Mouse (Mus musculus) heart, adult 2 months (tissue): ENCODE data around the gene Limch1. TPM values are rescaled to one million over a fixed set of nuclear protein-coding genes. Genes with fewer than 3 reads are reported as not detected.

ENCODE experiments used
- DNase-seq, 2 experiments: peaks; one replicate each; pipeline ENCODE4 v3.0.0; 2021
- H3K27ac ChIP-seq: fragments of 200-600 bp; 2 replicates; pipeline ENCODE4 v1.8.1; 2022
- H3K27me3 ChIP-seq: fragments of 200-500 bp; 2 replicates; pipeline ENCODE4 v1.6.1; 2012; ENCODE audit warnings: mild to moderate bottlenecking, low read length, inconsistent platforms, mixed read lengths; ENCODE audit not compliant: control insufficient read depth, insufficient read depth
- H3K36me3 ChIP-seq: fragments of 200-500 bp; 2 replicates; pipeline ENCODE4 v1.6.1; 2012; ENCODE audit warnings: low read length, inconsistent platforms; ENCODE audit not compliant: control insufficient read depth, insufficient read depth
- H3K4me1 ChIP-seq: fragments of 200-500 bp; 2 replicates; pipeline ENCODE4 v1.6.1; 2011; ENCODE audit warnings: low read length; ENCODE audit not compliant: control insufficient read depth, insufficient read depth
- H3K4me3 ChIP-seq: fragments of 200-600 bp; 2 replicates; pipeline ENCODE4 v1.8.1; 2022
- H3K79me2 ChIP-seq: fragments of 200-500 bp; replicated peaks from 2 replicates; pipeline ENCODE4 v1.6.1; 2012; ENCODE audit warnings: mild to moderate bottlenecking, inconsistent platforms, low read length, moderate library complexity, mixed read lengths; ENCODE audit not compliant: control insufficient read depth, insufficient read depth
- H3K9ac ChIP-seq: fragments of 200-500 bp; 2 replicates; pipeline ENCODE4 v1.6.1; 2012; ENCODE audit warnings: low read depth, mild to moderate bottlenecking, control low read depth, inconsistent platforms, low read length, mixed read lengths
- CTCF ChIP-seq: fragments of 200-600 bp; IDR thresholded peaks from 2 replicates; pipeline ENCODE4 v1.8.1; 2022; ENCODE audit warnings: antibody characterized with exemption, mild to moderate bottlenecking, moderate library complexity
- EP300 ChIP-seq: fragments of 200-500 bp; IDR thresholded peaks from 2 replicates; pipeline ENCODE4 v1.6.1; 2011; ENCODE audit warnings: low read depth, low read length, control low read depth; ENCODE audit not compliant: insufficient read depth
- POLR2A ChIP-seq: fragments of 200-500 bp; IDR thresholded peaks from 2 replicates; pipeline ENCODE4 v1.6.1; 2011; ENCODE audit warnings: mild to moderate bottlenecking, low read depth, low read length, control low read depth; ENCODE audit not compliant: insufficient read depth
- WGBS: fragments of 180-500 bp; shearing (Covaris S2); methylation state at CpG from one replicate; pipeline ENCODE4 v1.1.7; 2018; 5-methylcytosine and 5-hydroxymethylcytosine counted together
- intact Hi-C: fragments of 180-260 bp; cut with DNase I; formaldehyde crosslinking; loops from one replicate; pipeline ENCODE4 v1.15.1; 2025
- polyA plus RNA-seq: library from polyadenylated mRNA; depleted of rRNA; stranded (reverse); fragments of >200 nt; gene quantifications from 2 replicates; pipeline ENCODE4 v1.2.3, GENCODE M21; 2012
- total RNA-seq, 2 experiments: library from RNA; stranded (reverse); gene quantifications; 2 replicates each; pipeline ENCODE4 v1.2.3; 2021

Gene Limch1
- total and polyA plus RNA-seq, 3 experiments, result 60.2 to 277 (median 230) TPM

DNA sequence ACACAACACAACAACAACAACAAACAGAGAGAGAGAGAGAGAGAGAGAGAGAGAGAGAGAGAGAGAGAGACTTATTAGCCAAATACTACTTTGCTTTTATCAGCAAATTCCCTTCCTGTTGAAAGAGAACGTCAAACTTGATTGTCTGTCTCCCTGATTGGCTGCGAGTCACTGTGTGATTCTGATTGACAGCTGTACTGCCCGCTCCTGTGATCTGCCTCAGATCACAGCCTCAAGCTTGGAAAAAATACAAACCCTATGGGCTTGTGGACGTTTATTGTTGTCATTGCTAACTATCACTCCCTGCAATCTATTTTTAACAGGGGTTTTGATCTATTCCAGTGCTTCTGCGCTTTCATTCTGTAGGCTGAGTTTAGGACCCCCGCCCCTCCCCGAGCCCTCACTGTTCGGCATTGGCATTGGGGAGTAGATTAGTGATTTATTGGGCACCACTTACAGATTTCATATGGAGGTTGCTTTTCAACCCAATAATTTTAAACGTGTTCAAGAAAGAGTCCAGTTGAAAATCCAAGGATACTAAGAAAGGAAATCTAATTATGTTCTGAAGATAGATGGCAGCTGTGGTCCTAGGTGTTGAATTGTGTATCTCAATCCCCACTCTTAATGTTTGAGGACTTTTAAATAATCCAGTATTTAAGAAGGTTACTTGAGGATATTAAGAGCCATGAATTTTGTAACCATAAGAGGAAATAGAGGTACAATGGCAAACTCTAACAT, 39.2 kb downstream of the Limch1 start:
- intact Hi-C loops, result no loop called here
- no peak for DNase-seq
- Histone ChIP-seq H3K4me1 (peaks cover 1% of the 10 kb centered on the region; the same call in 1 of the 2 replicates), H3K36me3 (peaks cover 4% of the 10 kb centered on the region), H3K4me3 (no peak overlapping the region), H3K9ac (no peak overlapping the region), H3K27me3 (no peaks in the 10 kb centered on the region), H3K27ac (no peak overlapping the region), H3K79me2 (peaks cover 9% of the 10 kb centered on the region)
- WGBS, result 60% methylated on average over 9 of the region's 9 CpGs
- TF ChIP-seq POLR2A (no peak), CTCF (no peak), EP300 (no peak)

DNA sequence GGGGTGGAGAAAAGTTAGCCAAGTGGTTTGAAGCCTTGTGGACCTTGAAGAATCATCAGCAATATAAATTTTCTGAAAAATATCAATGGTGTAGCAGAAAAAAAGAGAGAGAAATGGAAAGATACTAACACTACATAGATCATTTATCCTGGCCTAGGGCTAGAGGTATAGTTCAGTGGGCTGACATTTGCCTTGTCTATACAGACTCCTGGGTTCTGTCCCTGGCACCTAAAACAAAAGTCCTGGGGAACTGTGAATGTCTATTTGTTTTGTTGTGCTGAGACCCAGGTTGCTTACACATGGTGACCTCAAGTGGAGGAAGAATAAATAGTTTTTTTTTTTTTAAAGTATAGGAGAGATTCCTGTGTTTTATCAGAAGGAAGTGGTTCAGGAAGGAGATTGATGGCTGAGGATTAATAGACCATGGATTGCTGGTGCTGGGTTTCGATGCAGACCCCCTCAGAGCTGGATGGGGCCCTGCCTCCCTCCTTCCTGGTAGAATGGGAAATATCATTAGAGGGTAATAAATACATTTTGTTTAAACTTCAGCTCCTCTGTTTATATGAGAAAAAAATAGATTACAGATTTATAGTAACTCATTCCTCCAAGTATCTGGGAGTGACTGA, 40.5 kb downstream of the Limch1 start:
- Histone ChIP-seq H3K36me3 (peaks cover 3% of the 10 kb centered on the region; the same call in 1 of the 2 replicates), H3K4me3 (no peak overlapping the region), H3K4me1 (peaks cover 2% of the 10 kb centered on the region), H3K79me2 (peaks cover 6% of the 10 kb centered on the region; the same call in 1 of the 2 replicates), H3K27ac (no peak overlapping the region), H3K27me3 (no peaks in the 10 kb centered on the region), H3K9ac (no peak overlapping the region)
- no peak for TF ChIP-seq CTCF
- no peak for TF ChIP-seq EP300
- TF ChIP-seq POLR2A, result no peak
- intact Hi-C loops, result no loop called here
- DNase-seq, result no peak
- WGBS, result 64% methylated on average over 1 of the region's 1 CpGs

DNA sequence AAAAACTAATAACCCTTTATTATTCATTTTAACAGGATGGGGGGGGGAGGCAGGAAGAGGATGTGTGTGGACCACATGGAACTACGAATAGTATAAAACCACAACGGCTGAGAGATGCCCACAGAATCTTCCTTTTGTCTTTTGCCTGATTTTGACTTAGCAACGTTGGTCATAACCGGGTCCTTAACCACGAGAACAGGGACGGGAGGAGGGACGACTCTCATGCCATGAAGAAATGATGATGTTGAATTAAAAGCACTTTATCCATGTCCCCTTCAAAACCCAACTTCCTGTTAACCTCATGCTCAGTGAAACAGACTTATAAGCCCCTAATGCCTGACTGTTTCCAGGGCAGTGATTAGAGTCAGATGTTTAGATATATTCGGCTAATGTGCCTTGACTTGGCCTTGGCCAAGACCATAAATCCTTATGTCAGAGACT, 41.0 kb downstream of the Limch1 start:
- no peak for DNase-seq
- Histone ChIP-seq H3K79me2 (peaks cover 6% of the 10 kb centered on the region; the same call in 1 of the 2 replicates), H3K4me3 (no peak overlapping the region), H3K4me1 (peaks cover 3% of the 10 kb centered on the region), H3K9ac (no peak overlapping the region), H3K27ac (no peak overlapping the region), H3K36me3 (peaks cover 3% of the 10 kb centered on the region; the same call in 1 of the 2 replicates), H3K27me3 (no peaks in the 10 kb centered on the region)
- WGBS, result 67% methylated on average over 8 of the region's 8 CpGs
- intact Hi-C loops, result no loop called here
- TF ChIP-seq EP300 (no peak), POLR2A (no peak), CTCF (no peak)

DNA sequence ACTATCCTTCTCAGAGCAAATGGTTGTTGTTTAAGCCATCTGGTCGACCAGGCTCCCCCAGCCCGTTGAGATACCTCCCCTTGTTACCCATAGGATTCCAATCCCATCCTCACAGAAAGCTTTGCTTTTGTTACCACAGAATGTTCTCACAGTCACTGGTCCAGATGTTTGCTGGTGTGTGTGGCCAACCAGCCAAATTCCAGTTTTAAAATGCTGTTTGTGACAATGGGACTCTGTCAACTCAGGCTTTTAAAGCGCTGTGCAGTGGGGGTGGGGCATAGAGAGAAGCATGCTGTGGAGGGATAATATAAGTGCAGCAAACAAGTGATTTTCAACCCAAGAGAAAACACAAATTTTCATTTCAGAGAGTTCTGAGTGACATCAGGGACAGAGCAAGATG, 43.4 kb downstream of the Limch1 start:
- no peak overlapping the region for H3K4me3 ChIP-seq
- intact Hi-C loops, result no loop called here
- peaks cover 3% of the 10 kb centered on the region; the same call in 1 of the 2 replicates for H3K4me1 ChIP-seq
- 70% methylated on average over 3 of the region's 3 CpGs for WGBS
- no peaks in the 10 kb centered on the region for H3K27me3 ChIP-seq
- no peak for DNase-seq
- H3K79me2 ChIP-seq, result 0 out of 2 replicates have a peak, but pooled peaks cover 3% of the 10 kb centered on the region
- no peak for TF ChIP-seq EP300
- TF ChIP-seq POLR2A, result no peak
- H3K27ac ChIP-seq, result no peak overlapping the region
- H3K36me3 ChIP-seq, result peaks cover 3% of the 10 kb centered on the region
- no peak overlapping the region for H3K9ac ChIP-seq

DNA sequence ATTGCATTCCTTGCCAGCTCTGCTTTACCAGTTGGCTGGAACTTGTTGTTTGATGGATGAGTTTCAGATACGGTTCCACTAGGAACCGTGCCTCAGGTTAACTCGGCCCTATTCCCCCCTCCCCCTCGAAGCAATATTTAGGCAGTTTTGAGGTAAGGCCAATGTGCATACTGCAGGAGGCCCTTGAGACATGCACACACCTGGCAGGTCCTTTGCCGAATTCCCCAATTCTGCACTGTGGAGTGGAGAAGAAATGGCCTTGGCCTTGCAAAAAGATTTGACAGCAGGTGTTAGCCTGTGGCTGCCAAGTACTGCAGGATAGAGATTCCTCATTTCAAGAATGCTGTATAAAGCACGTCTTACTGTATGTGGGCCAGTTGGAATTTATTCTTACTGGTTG, 45.5 kb downstream of the Limch1 start:
- Histone ChIP-seq H3K27ac (no peak overlapping the region), H3K4me3 (no peak overlapping the region), H3K9ac (no peak overlapping the region), H3K27me3 (no peaks in the 10 kb centered on the region), H3K79me2 (peaks cover 3% of the 10 kb centered on the region; the same call in 1 of the 2 replicates), H3K36me3 (peaks cover 2% of the 10 kb centered on the region; the same call in 1 of the 2 replicates), H3K4me1 (peaks cover 3% of the 10 kb centered on the region; the same call in 1 of the 2 replicates)
- intact Hi-C loops, result no loop called here
- 57% methylated on average over 6 of the region's 6 CpGs for WGBS
- no peak for DNase-seq
- TF ChIP-seq EP300, result no peak
- no peak for TF ChIP-seq POLR2A
- TF ChIP-seq CTCF, result no peak

DNA sequence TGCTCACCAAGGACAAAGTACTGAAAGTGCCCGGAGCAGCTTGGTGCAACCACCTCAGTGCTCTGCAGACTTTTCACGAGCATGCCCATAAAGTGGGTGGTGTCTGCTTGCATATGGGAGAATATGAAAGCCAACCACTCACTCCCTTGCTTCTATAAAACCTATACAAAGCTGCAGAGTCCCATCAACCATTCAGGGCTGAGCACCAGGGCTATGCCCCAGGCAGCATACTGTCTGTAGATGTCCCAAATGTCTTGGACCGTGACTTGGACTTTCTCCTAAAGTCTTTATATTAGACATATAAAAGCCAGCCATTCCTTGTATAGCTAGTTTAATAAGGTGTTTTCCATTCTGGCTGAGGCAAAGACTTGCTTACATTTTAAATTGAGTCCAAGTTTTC, 47.6 kb downstream of the Limch1 start:
- Histone ChIP-seq H3K9ac (no peak overlapping the region), H3K79me2 (peaks cover 4% of the 10 kb centered on the region; the same call in 1 of the 2 replicates), H3K4me1 (peaks cover 16% of the 10 kb centered on the region), H3K36me3 (peaks cover 12% of the 10 kb centered on the region), H3K27ac (no peak overlapping the region), H3K27me3 (no peaks in the 10 kb centered on the region), H3K4me3 (no peak overlapping the region)
- intact Hi-C loops, result no loop called here
- DNase-seq, result no peak
- WGBS, result 89% methylated on average over 3 of the region's 3 CpGs
- no peak for TF ChIP-seq POLR2A
- no peak for TF ChIP-seq CTCF
- no peak for TF ChIP-seq EP300
